In genomic region chr4:45581095-45581494, GRCm38 (mm10) we compare ENCODE assay signal across 27 mouse cellular contexts. TPM values are rescaled to one million over a fixed set of nuclear protein-coding genes. Genes with fewer than 3 reads are reported as not detected.
DNase-seq lines count a peak whose midpoint lies in the region; ATAC-seq and TF ChIP-seq lines count a peak whose summit lies in the region.
"Had no signal": no experiment of that assay in that cellular context is flagged by ENCODE, and none has a peak within 500 bp of the region (broad histone marks: within the 10 kb centered on the region; RNA-seq: fewer than 3 reads in every experiment).

No protein-coding gene starts in this region.

- TF ChIP-seq CTCF in liver, adult 2 months (IDR thresholded peaks at IDR 0.05; ENCODE audit: low read depth, low read length), result no peak

- no peak overlapping the region for H3K9ac ChIP-seq in embryonic facial prominence, embryonic 11.5 days (replicated peaks; ENCODE audit: low read length)
- H3K9ac ChIP-seq in liver, adult 2 months (ENCODE audit: low read depth, low read length), result no peak overlapping the region
- H3K9ac ChIP-seq in liver, embryonic 11.5 days (ENCODE audit: low read depth, low read length), result no peak overlapping the region
- no peak overlapping the region for H3K9ac ChIP-seq in midbrain, embryonic 13.5 days (replicated peaks)
- H3K9ac ChIP-seq: embryonic facial prominence, embryonic 12.5 days; embryonic facial prominence, embryonic 15.5 days; forebrain, embryonic 13.5 days; forebrain, embryonic 15.5 days had no signal

- no peak overlapping the region for H3K27ac ChIP-seq in embryonic facial prominence, embryonic 11.5 days (replicated peaks; ENCODE audit: low read depth, low read length)
- no peak overlapping the region; the same call in 1 of the 2 replicates for H3K27ac ChIP-seq in embryonic facial prominence, embryonic 10.5 days (replicated peaks)
- no peak overlapping the region for H3K27ac ChIP-seq in liver, adult 2 months (replicated peaks; ENCODE audit: insufficient read depth, low read depth, low read length)
- no peak overlapping the region for H3K27ac ChIP-seq in liver, embryonic 11.5 days (ENCODE audit: low read depth, low read length)
- 0 out of 2 replicates have a peak overlapping the region, but pooled peaks have one; percentile 28 for H3K27ac ChIP-seq in midbrain, embryonic 10.5 days (replicated peaks)
- no peak overlapping the region for H3K27ac ChIP-seq in midbrain, embryonic 13.5 days
- H3K27ac ChIP-seq: embryonic facial prominence, embryonic 12.5 days; embryonic facial prominence, embryonic 15.5 days; forebrain, embryonic 13.5 days; forebrain, embryonic 15.5 days had no signal

- no peak for TF ChIP-seq POLR2A in liver, adult 2 months (IDR thresholded peaks at IDR 0.05; ENCODE audit: extremely low read depth, insufficient read depth, low read length)

- H3K27me3 ChIP-seq in embryonic facial prominence, embryonic 11.5 days (ENCODE audit: control insufficient read depth, insufficient read depth, low read length), result no peaks in the 10 kb centered on the region
- H3K27me3 ChIP-seq in embryonic facial prominence, embryonic 10.5 days (replicated peaks; ENCODE audit: low read depth, poor library complexity, severe bottlenecking), result peaks cover 46% of the 10 kb centered on the region
- H3K27me3 ChIP-seq in liver, adult 2 months (ENCODE audit: control insufficient read depth, insufficient read depth, low read length), result no peaks in the 10 kb centered on the region
- H3K27me3 ChIP-seq in liver, embryonic 11.5 days (replicated peaks; ENCODE audit: control insufficient read depth, insufficient read depth, low read length), result peaks cover 15% of the 10 kb centered on the region; the same call in 1 of the 2 replicates
- peaks cover 43% of the 10 kb centered on the region for H3K27me3 ChIP-seq in midbrain, embryonic 10.5 days (ENCODE audit: low read depth, poor library complexity, severe bottlenecking)
- H3K27me3 ChIP-seq in midbrain, embryonic 13.5 days, result peaks cover 17% of the 10 kb centered on the region; the same call in 1 of the 2 replicates
- H3K27me3 ChIP-seq: CH12.LX; forebrain, embryonic 15.5 days; Patski had no signal

- no peaks in the 10 kb centered on the region for H3K4me1 ChIP-seq in embryonic facial prominence, embryonic 11.5 days (ENCODE audit: control insufficient read depth, insufficient read depth, low read length)
- peaks cover 51% of the 10 kb centered on the region for H3K4me1 ChIP-seq in embryonic facial prominence, embryonic 10.5 days
- H3K4me1 ChIP-seq in liver, adult 2 months (ENCODE audit: control insufficient read depth, insufficient read depth, low read length), result peaks cover 11% of the 10 kb centered on the region
- peaks cover 5% of the 10 kb centered on the region; the same call in 1 of the 2 replicates for H3K4me1 ChIP-seq in liver, embryonic 11.5 days (replicated peaks; ENCODE audit: control insufficient read depth, insufficient read depth, low read length)
- H3K4me1 ChIP-seq in midbrain, embryonic 10.5 days, result peaks cover 49% of the 10 kb centered on the region
- H3K4me1 ChIP-seq in midbrain, embryonic 13.5 days (replicated peaks), result peaks cover 23% of the 10 kb centered on the region

- intact Hi-C loops in heart, postnatal 14 days (cut with DNase I), result no loop called here

- ATAC-seq in embryonic facial prominence, embryonic 11.5 days (replicated peaks; ENCODE audit: insufficient number of reproducible peaks, low FRiP score, low TSS enrichment, low read depth), result 0 out of 2 replicates have a peak, but pooled peaks have one; percentile 23
- ATAC-seq in liver, embryonic 11.5 days (replicated peaks; ENCODE audit: low FRiP score), result no peak
- ATAC-seq in midbrain, embryonic 13.5 days, result no peak
- ATAC-seq: activated CD4-positive, CD25-positive, alpha-beta regulatory T cell, adult 4 months; CD4-positive, CD25-positive, alpha-beta regulatory T cell, adult 4 months; forebrain, embryonic 13.5 days; forebrain, embryonic 15.5 days; Patski had no signal

- no peaks in the 10 kb centered on the region for H3K9me3 ChIP-seq in embryonic facial prominence, embryonic 11.5 days (replicated peaks; ENCODE audit: control insufficient read depth, low read length)
- H3K9me3 ChIP-seq in embryonic facial prominence, embryonic 10.5 days, result no peaks in the 10 kb centered on the region
- no peaks in the 10 kb centered on the region for H3K9me3 ChIP-seq in liver, embryonic 11.5 days (ENCODE audit: control insufficient read depth, low read length)
- H3K9me3 ChIP-seq in midbrain, embryonic 10.5 days (replicated peaks), result no peaks in the 10 kb centered on the region
- no peaks in the 10 kb centered on the region for H3K9me3 ChIP-seq in midbrain, embryonic 13.5 days
- H3K9me3 ChIP-seq: embryonic facial prominence, embryonic 12.5 days; embryonic facial prominence, embryonic 15.5 days; forebrain, embryonic 13.5 days; forebrain, embryonic 15.5 days; G1E had no signal

- H3K79me2 ChIP-seq in liver, adult 2 months (ENCODE audit: control insufficient read depth, insufficient read depth, low read length), result no peaks in the 10 kb centered on the region

- no peak overlapping the region for H3K4me2 ChIP-seq in embryonic facial prominence, embryonic 11.5 days (ENCODE audit: low read depth, low read length)
- H3K4me2 ChIP-seq in liver, embryonic 11.5 days, result no peak overlapping the region
- H3K4me2 ChIP-seq in midbrain, embryonic 13.5 days (replicated peaks), result no peak overlapping the region
- H3K4me2 ChIP-seq: embryonic facial prominence, embryonic 12.5 days; embryonic facial prominence, embryonic 15.5 days; forebrain, embryonic 13.5 days; forebrain, embryonic 15.5 days had no signal

- DNase-seq in embryonic facial prominence, embryonic 11.5 days (ENCODE audit: low spot score), result no peak
- DNase-seq in embryonic facial prominence, embryonic 10.5 days (ENCODE audit: low spot score), result no peak
- DNase-seq in heart, adult 11 months, result peak; percentile 70
- no peak for DNase-seq in heart, postnatal 14 days
- peak; percentile 53 for DNase-seq in liver, adult 2 months (ENCODE audit: extremely low read depth, low read depth, low spot score)
- DNase-seq in liver, embryonic 11.5 days (ENCODE audit: low spot score), result no peak
- no peak for DNase-seq in midbrain, embryonic 10.5 days (ENCODE audit: low spot score)
- DNase-seq: adrenal gland, adult 8-10 months; adrenal gland, postnatal 14 days; adrenal gland, postnatal 36 days; B cell, adult 2 months; cerebellum, adult 11-12 months; cerebellum, adult 2 months; cerebellum, adult 9-10 months; cerebellum, postnatal 10 days; cerebellum, postnatal 25 days had no signal

- 79% methylated on average over 6 of the region's 6 CpGs for WGBS in embryonic facial prominence, embryonic 11.5 days
- 76% methylated on average over 6 of the region's 6 CpGs for WGBS in embryonic facial prominence, embryonic 10.5 days
- WGBS in liver, adult 2 months, result 41% methylated on average over 6 of the region's 6 CpGs
- WGBS in liver, embryonic 11.5 days, result 79% methylated on average over 6 of the region's 6 CpGs
- WGBS in midbrain, embryonic 10.5 days, result 88% methylated on average over 6 of the region's 6 CpGs
- WGBS in midbrain, embryonic 13.5 days, result 89% methylated on average over 6 of the region's 6 CpGs

- H3K4me3 ChIP-seq in embryonic facial prominence, embryonic 11.5 days (ENCODE audit: low read depth, low read length), result no peak overlapping the region
- H3K4me3 ChIP-seq in embryonic facial prominence, embryonic 10.5 days, result no peak overlapping the region
- H3K4me3 ChIP-seq in liver, adult 2 months (ENCODE audit: insufficient read depth, low read depth, low read length), result no peak overlapping the region
- H3K4me3 ChIP-seq in liver, embryonic 11.5 days (ENCODE audit: low read depth, low read length), result no peak overlapping the region
- no peak overlapping the region for H3K4me3 ChIP-seq in midbrain, embryonic 10.5 days
- H3K4me3 ChIP-seq in midbrain, embryonic 13.5 days (replicated peaks), result no peak overlapping the region
- H3K4me3 ChIP-seq: embryonic facial prominence, embryonic 12.5 days; embryonic facial prominence, embryonic 15.5 days; erythroblast, embryonic 14.5 days; forebrain, embryonic 13.5 days; forebrain, embryonic 15.5 days had no signal

- H3K36me3 ChIP-seq in embryonic facial prominence, embryonic 11.5 days (replicated peaks; ENCODE audit: control insufficient read depth, insufficient read depth, low read depth, low read length), result no peaks in the 10 kb centered on the region
- H3K36me3 ChIP-seq in embryonic facial prominence, embryonic 10.5 days (replicated peaks), result no peaks in the 10 kb centered on the region
- no peaks in the 10 kb centered on the region for H3K36me3 ChIP-seq in liver, adult 2 months (ENCODE audit: control insufficient read depth, insufficient read depth, low read length)
- no peaks in the 10 kb centered on the region for H3K36me3 ChIP-seq in liver, embryonic 11.5 days (ENCODE audit: control insufficient read depth, insufficient read depth, low read length)
- H3K36me3 ChIP-seq in midbrain, embryonic 10.5 days, result no peaks in the 10 kb centered on the region
- no peaks in the 10 kb centered on the region for H3K36me3 ChIP-seq in midbrain, embryonic 13.5 days
- H3K36me3 ChIP-seq: embryonic facial prominence, embryonic 12.5 days; embryonic facial prominence, embryonic 15.5 days; forebrain, embryonic 15.5 days; G1E had no signal

RNA-seq across cellular contexts. Expression of gene Shb, which starts 48.8 kb away (rescaled TPM):
- polyA plus RNA-seq in embryonic facial prominence, embryonic 11.5 days (2014; fragmentation: Nextera tagmentation; extraction: Ambion mirVana), result 5.8 and 7.5 TPM in 2 replicates
- 3.9 and 4.9 TPM in 2 replicates for polyA plus RNA-seq in embryonic facial prominence, embryonic 10.5 days (2016; fragmentation: Nextera tagmentation; extraction: Ambion mirVana)
- total RNA-seq in heart, postnatal 14 days (2021), result 10 to 100 TPM; 29.7 to 46.1 TPM
- total RNA-seq in liver, adult 2 months (2014; rRNA removed), result 16.1 and 17.1 TPM in 2 replicates
- polyA plus RNA-seq in liver, adult 2 months (2012; rRNA removed), result 42.1 and 65.7 TPM in 2 replicates
- polyA plus RNA-seq in liver, embryonic 11.5 days (2014; fragmentation: Nextera tagmentation; extraction: Ambion mirVana), result 6.1 and 6.2 TPM in 2 replicates
- polyA plus RNA-seq in midbrain, embryonic 10.5 days (2016; fragmentation: Nextera tagmentation; extraction: Ambion mirVana), result 1.2 and 2.5 TPM in 2 replicates
- 2.7 and 3.6 TPM in 2 replicates for polyA plus RNA-seq in midbrain, embryonic 13.5 days (2015; fragmentation: Nextera tagmentation; extraction: Ambion mirVana)
- total RNA-seq: G1E had no signal
- polyA plus RNA-seq: activated CD4-positive, CD25-positive, alpha-beta regulatory T cell, adult 4 months; G1E had no signal

Comparison
In these comparisons a context has a peak if more than half of its experiments do, and no peak if none do; other contexts are left out.
1. DNase-seq: peak in heart, adult 11 months (single experiment) and liver, adult 2 months (single experiment); none in embryonic facial prominence, embryonic 11.5 days (single experiment), embryonic facial prominence, embryonic 10.5 days (single experiment), heart, postnatal 14 days (0 of 2), liver, embryonic 11.5 days (single experiment) and midbrain, embryonic 10.5 days (single experiment).